In genomic region chr3:88621537-88622112, GRCm38 (mm10) we compare ENCODE assay signal across 9 mouse cellular contexts. TPM values are rescaled to one million over a fixed set of nuclear protein-coding genes. Genes with fewer than 3 reads are reported as not detected.
DNase-seq lines count a peak whose midpoint lies in the region; ATAC-seq and TF ChIP-seq lines count a peak whose summit lies in the region.
"Had no signal": no experiment of that assay in that cellular context is flagged by ENCODE, and none has a peak within 500 bp of the region (broad histone marks: within the 10 kb centered on the region; RNA-seq: fewer than 3 reads in every experiment).

No protein-coding gene starts in this region.

- intact Hi-C loops in heart, postnatal 10 days (cut with DNase I): no loop called here

- WGBS in midbrain, embryonic 10.5 days: 0% methylated on average over 36 of the region's 36 CpGs

- DNase-seq in NIH3T3 (ENCODE audit: low read depth): peak; percentile 82
- DNase-seq in heart, postnatal 10 days: peak; percentile 76 to 79
- DNase-seq in kidney, postnatal 36 days: peak; percentile 85 to 86
- DNase-seq in midbrain, embryonic 10.5 days (ENCODE audit: low spot score): peak; percentile 74
- DNase-seq in thymus, postnatal 10 days (ENCODE audit: low spot score in 2 of 2): peak; percentile 35 to 53

- ATAC-seq in CD4-positive, CD25-positive, alpha-beta regulatory T cell, adult 4 months: no peak

- no peaks in the 10 kb centered on the region for H3K9me3 ChIP-seq in midbrain, embryonic 10.5 days (replicated peaks)

- peak overlapping the region; percentile 79 for H3ac ChIP-seq in C2C12 (ENCODE audit: control insufficient read depth, insufficient read length, low read depth)

- no peak for TF ChIP-seq CTCF in C2C12 (IDR thresholded peaks at IDR 0.05; ENCODE audit: control insufficient read depth, insufficient read depth, insufficient read length)
- no peak for TF ChIP-seq CTCF in embryonic fibroblast, embryonic 13.5 days (IDR thresholded peaks at IDR 0.05; ENCODE audit: borderline replicate concordance, insufficient read depth, low read length)

- peaks cover 13% of the 10 kb centered on the region for H3K36me3 ChIP-seq in C2C12 (ENCODE audit: control insufficient read depth, insufficient read depth)
- H3K36me3 ChIP-seq in midbrain, embryonic 10.5 days: peaks cover 25% of the 10 kb centered on the region

- H3K4me3 ChIP-seq in C2C12 (ENCODE audit: insufficient read depth, poor library complexity, severe bottlenecking): peak overlapping the region; percentile 62
- peak overlapping the region; percentile 72 for H3K4me3 ChIP-seq in embryonic fibroblast, embryonic 13.5 days (ENCODE audit: insufficient read depth, low read length)
- peak overlapping the region; percentile 82 for H3K4me3 ChIP-seq in midbrain, embryonic 10.5 days

- H3K27me3 ChIP-seq in C2C12 (ENCODE audit: control insufficient read depth, insufficient read depth, insufficient read length): no peaks in the 10 kb centered on the region
- peaks cover 21% of the 10 kb centered on the region; the same call in 1 of the 2 replicates for H3K27me3 ChIP-seq in midbrain, embryonic 10.5 days (ENCODE audit: low read depth, poor library complexity, severe bottlenecking)

- H3K27ac ChIP-seq in embryonic fibroblast, embryonic 13.5 days (ENCODE audit: insufficient read depth, low read length): peak overlapping the region; percentile 96
- H3K27ac ChIP-seq in midbrain, embryonic 10.5 days (replicated peaks): peak overlapping the region; percentile 98

- H3K79me2 ChIP-seq in C2C12 (ENCODE audit: control insufficient read depth, insufficient read depth): peaks cover 82% of the 10 kb centered on the region

- H3K4me1 ChIP-seq in embryonic fibroblast, embryonic 13.5 days (ENCODE audit: control insufficient read depth, insufficient read depth, low read length): peaks cover 14% of the 10 kb centered on the region; the same call in 1 of the 2 replicates
- peaks cover 72% of the 10 kb centered on the region for H3K4me1 ChIP-seq in midbrain, embryonic 10.5 days

- H3K79me3 ChIP-seq in C2C12 (ENCODE audit: low read depth): peaks cover 48% of the 10 kb centered on the region

- TF ChIP-seq POLR2A in embryonic fibroblast, embryonic 13.5 days (IDR thresholded peaks at IDR 0.05; ENCODE audit: low read depth, low read length): peak; percentile 60

TF ChIP-seq in C2C12, 6 proteins besides CTCF, POLR2A, EP300 and RAD21:
- TF ChIP-seq CEBPB (IDR thresholded peaks at IDR 0.05; ENCODE audit: low read depth) (no peak), FOSL1 (IDR thresholded peaks at IDR 0.05; ENCODE audit: insufficient read depth, low read length, poor library complexity, severe bottlenecking) (no peak)
TF ChIP-seq in C2C12: peak in this region for 0.

RNA-seq across cellular contexts. Expression of gene Arhgef2, which starts 15.9 kb away (rescaled TPM):
- 88.3 TPM for polyA plus RNA-seq in C2C12 (2012; fragmentation: generic; extraction: Trizol)
- 174 and 210 TPM in 2 replicates for polyA plus RNA-seq in embryonic fibroblast, embryonic 13.5 days (2011; ENCODE audit: insufficient read length, low read depth, missing spikeins)
- 10 to 100 TPM; 89.5 to 96.3 TPM for total RNA-seq in heart, postnatal 10 days (2021)
- polyA plus RNA-seq in midbrain, embryonic 10.5 days (2016; fragmentation: Nextera tagmentation; extraction: Ambion mirVana): 82.2 and 106 TPM in 2 replicates
- 10 to 100 TPM; 36.5 to 48.6 TPM for polyA plus RNA-seq in CD4-positive, CD25-positive, alpha-beta regulatory T cell, adult 4 months (2017; shearing (Covaris generic))

RNA-seq across cellular contexts. Expression of gene Rxfp4, which starts 31.3 kb away (rescaled TPM):
- 0.05 TPM for polyA plus RNA-seq in C2C12 (2012; fragmentation: generic; extraction: Trizol)
- polyA plus RNA-seq in embryonic fibroblast, embryonic 13.5 days (2011; ENCODE audit: insufficient read length, low read depth, missing spikeins): not detected in 2 replicates
- not detected for total RNA-seq in heart, postnatal 10 days (2021)
- polyA plus RNA-seq in midbrain, embryonic 10.5 days (2016; fragmentation: Nextera tagmentation; extraction: Ambion mirVana): not detected in 2 replicates
- under 1 TPM in 1 of 2 experiments, not detected in 1; 0.26 TPM for polyA plus RNA-seq in CD4-positive, CD25-positive, alpha-beta regulatory T cell, adult 4 months (2017; shearing (Covaris generic))
- total RNA-seq: gastrocnemius, postnatal 4 days had no signal

RNA-seq across cellular contexts. Expression of gene Ssr2, which starts 45.9 kb away (rescaled TPM):
- polyA plus RNA-seq in C2C12 (2012; fragmentation: generic; extraction: Trizol): 351 TPM
- 218 and 298 TPM in 2 replicates for polyA plus RNA-seq in embryonic fibroblast, embryonic 13.5 days (2011; ENCODE audit: insufficient read length, low read depth, missing spikeins)
- total RNA-seq in heart, postnatal 10 days (2021): 100 to 1,000 TPM; 127 to 130 TPM
- 201 and 207 TPM in 2 replicates for polyA plus RNA-seq in midbrain, embryonic 10.5 days (2016; fragmentation: Nextera tagmentation; extraction: Ambion mirVana)
- polyA plus RNA-seq in CD4-positive, CD25-positive, alpha-beta regulatory T cell, adult 4 months (2017; shearing (Covaris generic)): 100 to 1,000 TPM; 160 to 161 TPM
